Mouse (Mus musculus): ENCODE results near the gene Prkx. TPM values are rescaled to one million over a fixed set of nuclear protein-coding genes. Genes with fewer than 3 reads are reported as not detected.

Prkx gene
- 13.9 and 14.5 TPM in 2 replicates for polyA plus RNA-seq (2015; fragmentation: Nextera tagmentation; extraction: Ambion mirVana)

DNA sequence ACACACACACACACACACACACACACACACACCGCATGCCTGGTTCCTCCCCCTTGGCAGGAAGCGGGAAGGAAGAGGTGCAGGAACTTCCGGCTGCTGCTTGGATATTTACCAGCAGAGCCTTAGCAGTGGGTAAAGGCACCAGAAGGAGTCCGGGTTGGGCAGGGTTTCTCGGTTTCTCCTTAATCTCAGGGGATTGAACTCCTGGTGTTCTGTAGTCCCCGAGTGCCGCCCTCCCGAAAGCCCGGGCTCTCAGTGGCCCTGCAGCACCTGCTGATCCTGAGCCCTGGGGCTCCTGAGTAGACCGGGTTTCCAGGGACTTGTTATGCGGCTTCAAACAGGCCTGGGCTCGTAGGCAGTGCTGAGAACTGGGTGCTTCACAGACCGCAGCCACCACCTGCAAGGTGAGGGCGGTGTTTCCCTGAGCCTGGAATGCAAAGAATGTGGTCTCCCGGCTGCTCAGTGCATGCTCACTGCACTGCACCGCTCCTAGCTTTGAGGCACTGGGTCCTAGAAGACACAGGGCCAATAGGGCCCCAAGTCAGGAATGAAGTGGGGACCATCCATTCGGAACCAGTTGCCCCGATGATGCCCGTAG is at the start of gene Prkx:
TSS of gene Prkx (minus strand) at position 41 of the 598 bp plus-strand sequence.
- peak; percentile 58 for DNase-seq (ENCODE audit: low spot score)
- ATAC-seq (replicated peaks; ENCODE audit: low FRiP score, low read depth): peak; percentile 81
- H3K4me1 ChIP-seq (replicated peaks; ENCODE audit: insufficient read depth, low read length): no peaks in the 10 kb centered on the region
- H3K4me3 ChIP-seq (replicated peaks; ENCODE audit: low read depth, low read length): peak within 1 kb of the TSS; percentile 48
- no peaks in the 10 kb centered on the region for H3K36me3 ChIP-seq (ENCODE audit: insufficient read depth, low read length)
- H3K27ac ChIP-seq: peak within 1 kb of the TSS; percentile 92
- no peaks in the 10 kb centered on the region for H3K9me3 ChIP-seq (replicated peaks; ENCODE audit: low read length)
- 34% methylated on average over 17 of the region's 19 CpGs for WGBS
- H3K4me2 ChIP-seq (ENCODE audit: low read length): peak within 1 kb of the TSS; percentile 61
- H3K9ac ChIP-seq (ENCODE audit: low read depth, low read length): peak within 1 kb of the TSS; percentile 63
- H3K27me3 ChIP-seq (ENCODE audit: insufficient read depth, low read length): no peaks in the 10 kb centered on the region
- no peak for TF ChIP-seq CTCF (IDR thresholded peaks at IDR 0.05; ENCODE audit: low read depth)

DNA sequence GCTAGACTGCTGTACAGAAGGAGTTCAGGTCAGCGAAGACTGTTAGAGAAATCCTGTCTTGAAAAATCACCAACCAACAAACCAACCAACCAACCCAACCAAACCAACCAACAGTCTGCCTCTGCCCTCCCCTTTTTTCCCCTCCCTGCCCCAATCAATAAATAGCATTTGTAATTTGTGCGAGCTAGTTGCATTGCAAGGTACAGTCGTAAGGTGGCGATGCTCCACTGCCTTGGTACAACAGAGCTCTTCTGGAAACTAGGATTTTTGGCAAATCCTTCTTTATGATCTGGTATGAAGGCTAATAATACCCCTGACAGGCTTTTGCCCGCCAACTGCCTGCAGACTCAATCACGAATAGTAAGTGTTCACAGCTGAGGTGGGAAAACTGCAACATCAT is 16.0 kb upstream of the Prkx start:
- H3K4me2 ChIP-seq (ENCODE audit: low read length): no peak overlapping the region
- no peaks in the 10 kb centered on the region for H3K9me3 ChIP-seq (replicated peaks; ENCODE audit: low read length)
- TF ChIP-seq CTCF (IDR thresholded peaks at IDR 0.05; ENCODE audit: low read depth): peak; percentile 34; the same call in 1 of the 2 replicates
- no peaks in the 10 kb centered on the region for H3K27me3 ChIP-seq (ENCODE audit: insufficient read depth, low read length)
- H3K4me3 ChIP-seq (replicated peaks; ENCODE audit: low read depth, low read length): no peak overlapping the region
- H3K9ac ChIP-seq (ENCODE audit: low read depth, low read length): no peak overlapping the region
- no peaks in the 10 kb centered on the region for H3K36me3 ChIP-seq (ENCODE audit: insufficient read depth, low read length)
- WGBS: 62% methylated on average over 6 of the region's 6 CpGs
- no peak for DNase-seq (ENCODE audit: low spot score)
- no peak overlapping the region for H3K27ac ChIP-seq
- no peaks in the 10 kb centered on the region for H3K4me1 ChIP-seq (replicated peaks; ENCODE audit: insufficient read depth, low read length)
- ATAC-seq (replicated peaks; ENCODE audit: low FRiP score, low read depth): no peak

DNA sequence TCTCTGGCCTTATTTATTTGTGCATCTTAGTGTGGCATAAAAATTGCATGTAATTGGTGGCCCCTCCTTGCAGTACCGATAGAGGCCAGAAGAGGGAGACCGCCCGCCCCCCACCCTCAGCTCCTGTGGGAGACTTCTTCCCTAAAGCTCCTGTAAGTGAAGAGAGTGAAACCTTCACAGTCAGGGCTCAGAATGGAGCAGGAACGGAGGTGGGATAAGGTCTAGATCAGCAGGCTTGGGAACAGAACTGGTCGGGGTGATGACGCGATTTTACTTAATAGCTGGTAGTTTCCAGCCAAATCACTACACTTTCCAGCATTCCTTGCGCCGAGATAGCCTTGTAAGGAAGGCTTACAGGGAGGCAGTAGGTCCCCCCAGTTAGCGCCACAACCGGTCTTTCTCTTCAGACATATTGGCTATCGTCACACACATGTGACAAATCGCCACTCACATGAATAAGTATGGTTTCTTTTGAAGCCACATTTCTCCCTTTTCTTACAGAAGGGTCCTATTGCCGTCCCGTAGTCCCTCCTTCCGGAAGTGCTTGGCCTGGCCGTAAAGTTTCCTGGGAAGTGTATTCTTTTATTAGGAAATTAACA is 14.6 kb upstream of the Prkx start:
- peak; percentile 78 for ATAC-seq (replicated peaks; ENCODE audit: low FRiP score, low read depth)
- Histone ChIP-seq H3K4me1 (replicated peaks; ENCODE audit: insufficient read depth, low read length) (no peaks in the 10 kb centered on the region), H3K36me3 (ENCODE audit: insufficient read depth, low read length) (no peaks in the 10 kb centered on the region), H3K9ac (ENCODE audit: low read depth, low read length) (peak overlapping the region; percentile 23; the same call in 1 of the 2 replicates), H3K27me3 (ENCODE audit: insufficient read depth, low read length) (no peaks in the 10 kb centered on the region), H3K4me3 (replicated peaks; ENCODE audit: low read depth, low read length) (peak overlapping the region; percentile 33), H3K9me3 (replicated peaks; ENCODE audit: low read length) (no peaks in the 10 kb centered on the region), H3K4me2 (ENCODE audit: low read length) (peak overlapping the region; percentile 44), H3K27ac (peak overlapping the region; percentile 71)
- DNase-seq (ENCODE audit: low spot score): peak; percentile 63
- 27% methylated on average over 17 of the region's 17 CpGs for WGBS
- TF ChIP-seq CTCF (IDR thresholded peaks at IDR 0.05; ENCODE audit: low read depth): peak; percentile 78

GRCm38 (mm10) chrX:77808602-77809001 is 12.5 kb upstream of the Prkx start:
- WGBS: 10% methylated on average over 2 of the region's 2 CpGs
- Histone ChIP-seq H3K36me3 (ENCODE audit: insufficient read depth, low read length) (no peaks in the 10 kb centered on the region), H3K4me3 (replicated peaks; ENCODE audit: low read depth, low read length) (no peak overlapping the region), H3K27ac (no peak overlapping the region), H3K4me2 (ENCODE audit: low read length) (no peak overlapping the region), H3K4me1 (replicated peaks; ENCODE audit: insufficient read depth, low read length) (no peaks in the 10 kb centered on the region), H3K27me3 (ENCODE audit: insufficient read depth, low read length) (no peaks in the 10 kb centered on the region), H3K9me3 (replicated peaks; ENCODE audit: low read length) (no peaks in the 10 kb centered on the region), H3K9ac (ENCODE audit: low read depth, low read length) (no peak overlapping the region)
- peak; percentile 40 for DNase-seq (ENCODE audit: low spot score)
- no peak for ATAC-seq (replicated peaks; ENCODE audit: low FRiP score, low read depth)
- TF ChIP-seq CTCF (IDR thresholded peaks at IDR 0.05; ENCODE audit: low read depth): peak; percentile 76

DNA sequence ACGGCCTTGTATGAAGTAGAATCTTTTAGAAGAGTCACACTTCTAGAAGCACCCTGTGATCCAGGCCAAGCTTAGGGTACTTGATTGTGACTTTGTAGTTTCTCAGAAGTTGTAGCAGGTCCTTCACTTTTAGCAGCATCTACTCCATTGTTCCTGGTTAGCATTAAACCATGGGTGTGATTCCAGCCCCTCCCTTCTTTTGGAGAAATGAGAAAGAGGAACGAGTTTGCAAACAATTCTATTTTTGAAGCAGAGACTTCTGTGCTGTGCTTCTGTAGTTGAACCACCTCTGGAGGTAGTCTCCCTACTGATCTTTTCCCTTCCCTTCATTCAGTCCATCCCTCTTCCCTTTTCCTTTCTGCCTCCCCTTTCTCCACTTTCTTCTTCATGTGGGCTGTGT is 6.2 kb upstream of the Prkx start:
- no peak overlapping the region for H3K4me2 ChIP-seq (ENCODE audit: low read length)
- H3K9me3 ChIP-seq (replicated peaks; ENCODE audit: low read length): no peaks in the 10 kb centered on the region
- no peak for TF ChIP-seq CTCF (IDR thresholded peaks at IDR 0.05; ENCODE audit: low read depth)
- WGBS: 80% methylated on average over 2 of the region's 2 CpGs
- H3K4me3 ChIP-seq (replicated peaks; ENCODE audit: low read depth, low read length): no peak overlapping the region
- no peak overlapping the region for H3K9ac ChIP-seq (ENCODE audit: low read depth, low read length)
- DNase-seq (ENCODE audit: low spot score) (no peak), ATAC-seq (replicated peaks; ENCODE audit: low FRiP score, low read depth) (no peak)
- H3K4me1 ChIP-seq (replicated peaks; ENCODE audit: insufficient read depth, low read length): no peaks in the 10 kb centered on the region
- H3K36me3 ChIP-seq (ENCODE audit: insufficient read depth, low read length): no peaks in the 10 kb centered on the region
- no peak overlapping the region for H3K27ac ChIP-seq
- H3K27me3 ChIP-seq (ENCODE audit: insufficient read depth, low read length): no peaks in the 10 kb centered on the region

DNA sequence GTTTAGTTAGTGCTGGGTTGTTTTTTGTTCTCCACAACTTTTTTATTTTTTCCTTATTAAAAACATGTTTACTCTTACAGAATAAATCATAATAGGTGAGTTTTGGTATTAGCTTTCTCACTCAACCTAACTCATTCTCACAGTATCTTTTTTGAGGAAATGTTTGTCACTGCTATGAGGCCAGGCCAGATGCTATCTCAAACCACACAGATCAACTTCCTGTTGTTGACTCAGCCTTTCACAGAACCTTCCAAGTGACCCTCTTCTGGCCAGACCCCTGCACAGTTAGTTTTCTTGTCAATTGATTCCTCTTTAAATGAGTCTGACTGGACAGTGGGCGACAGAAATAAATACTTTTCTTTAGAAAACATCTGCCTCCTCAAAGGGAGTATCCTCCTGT is 5.5 kb upstream of the Prkx start:
- H3K4me2 ChIP-seq (ENCODE audit: low read length): no peak overlapping the region
- H3K9ac ChIP-seq (ENCODE audit: low read depth, low read length): no peak overlapping the region
- no peaks in the 10 kb centered on the region for H3K4me1 ChIP-seq (replicated peaks; ENCODE audit: insufficient read depth, low read length)
- no peak overlapping the region for H3K4me3 ChIP-seq (replicated peaks; ENCODE audit: low read depth, low read length)
- ATAC-seq (replicated peaks; ENCODE audit: low FRiP score, low read depth) (no peak), DNase-seq (ENCODE audit: low spot score) (no peak)
- no peak for TF ChIP-seq CTCF (IDR thresholded peaks at IDR 0.05; ENCODE audit: low read depth)
- no peak overlapping the region for H3K27ac ChIP-seq
- 44% methylated on average over 1 of the region's 1 CpGs for WGBS
- H3K36me3 ChIP-seq (ENCODE audit: insufficient read depth, low read length): no peaks in the 10 kb centered on the region
- H3K9me3 ChIP-seq (replicated peaks; ENCODE audit: low read length): no peaks in the 10 kb centered on the region
- H3K27me3 ChIP-seq (ENCODE audit: insufficient read depth, low read length): no peaks in the 10 kb centered on the region
